Mouse (Mus musculus) thymus, adult 2 months (tissue): ENCODE data around the gene Kat8. TPM values are rescaled to one million over a fixed set of nuclear protein-coding genes. Genes with fewer than 3 reads are reported as not detected.

Experiments
- DNase-seq: peaks from one replicate; pipeline ENCODE4 v3.0.0; 2021
- H3K27ac ChIP-seq: fragments of 200-500 bp; 2 replicates; pipeline ENCODE4 v1.5.1; 2012; ENCODE audit warnings: low read length, control low read depth; ENCODE audit not compliant: control insufficient read depth, insufficient read depth
- H3K27me3 ChIP-seq: fragments of 200-500 bp; 2 replicates; pipeline ENCODE4 v1.6.1; 2012; ENCODE audit warnings: mild to moderate bottlenecking, low read length, moderate library complexity, mixed read lengths; ENCODE audit not compliant: control insufficient read depth, insufficient read depth
- H3K36me3 ChIP-seq: fragments of 200-500 bp; 2 replicates; pipeline ENCODE4 v1.6.1; 2012; ENCODE audit warnings: mild to moderate bottlenecking, low read length, moderate library complexity; ENCODE audit not compliant: control insufficient read depth, insufficient read depth
- H3K4me1 ChIP-seq: fragments of 200-500 bp; replicated peaks from 2 replicates; pipeline ENCODE4 v1.6.1; 2012; ENCODE audit warnings: low read length; ENCODE audit not compliant: control insufficient read depth, insufficient read depth
- H3K4me3 ChIP-seq: fragments of 200-500 bp; 2 replicates; pipeline ENCODE4 v1.5.1; 2012; ENCODE audit warnings: mild to moderate bottlenecking, low read length, control low read depth, moderate library complexity; ENCODE audit not compliant: control insufficient read depth, insufficient read depth
- CTCF ChIP-seq: fragments of 200-500 bp; IDR thresholded peaks from 2 replicates; pipeline ENCODE4 v1.5.1; 2012; ENCODE audit warnings: mild to moderate bottlenecking, control low read depth, low read length, moderate library complexity, borderline replicate concordance; ENCODE audit not compliant: control insufficient read depth, poor library complexity, insufficient read depth; ENCODE audit errors: extremely low read depth
- POLR2A ChIP-seq: fragments of 200-500 bp; IDR thresholded peaks from 2 replicates; pipeline ENCODE4 v1.6.1; 2012; ENCODE audit warnings: mild to moderate bottlenecking, low read length, control low read depth, moderate library complexity; ENCODE audit not compliant: control insufficient read depth, poor library complexity, insufficient read depth; ENCODE audit errors: extremely low read depth
- WGBS: fragments of 180-500 bp; shearing (Covaris S2); methylation state at CpG from one replicate; pipeline ENCODE4 v1.1.7; 2018; 5-methylcytosine and 5-hydroxymethylcytosine counted together
- polyA plus RNA-seq: library from polyadenylated mRNA; depleted of rRNA; stranded (reverse); fragments of >200 nt; gene quantifications from 2 replicates; pipeline ENCODE4 v1.2.3, GENCODE M21; 2012

Kat8 gene
- polyA plus RNA-seq, 1 experiment, result 29.4 TPM

GRCm38 (mm10) chr7:127885951-127886350 is 26.4 kb upstream of the Kat8 start:
- H3K27me3 ChIP-seq, result no peaks in the 10 kb centered on the region
- WGBS, result 37% methylated on average over 6 of the region's 6 CpGs
- H3K4me3 ChIP-seq, result no peak overlapping the region
- no peak overlapping the region for H3K27ac ChIP-seq
- peaks cover 21% of the 10 kb centered on the region for H3K4me1 ChIP-seq
- no peak for TF ChIP-seq CTCF
- no peak for TF ChIP-seq POLR2A
- DNase-seq, result no peak
- peaks cover 69% of the 10 kb centered on the region for H3K36me3 ChIP-seq

DNA sequence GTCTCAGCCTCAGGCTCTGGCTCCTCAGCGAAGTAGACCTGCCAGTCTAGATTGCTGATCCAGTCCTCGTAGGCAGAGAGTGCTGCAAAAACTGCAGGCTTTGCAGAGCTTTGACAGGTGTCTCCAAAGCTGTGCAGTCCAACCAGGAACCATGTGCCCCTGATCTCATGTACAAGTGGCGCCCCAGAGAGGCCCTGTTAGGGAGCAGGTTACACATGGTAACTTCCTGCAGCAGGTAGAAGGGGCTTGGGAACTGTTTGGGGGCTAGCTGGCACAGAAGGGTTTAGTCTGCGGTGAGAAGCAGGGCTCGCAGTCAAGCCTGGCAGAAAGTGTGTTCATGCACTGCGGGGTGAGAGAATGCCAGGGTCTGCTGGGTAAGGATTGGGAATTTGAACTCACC is 25.8 kb upstream of the Kat8 start:
- H3K27me3 ChIP-seq, result no peaks in the 10 kb centered on the region
- peaks cover 63% of the 10 kb centered on the region for H3K36me3 ChIP-seq
- DNase-seq, result no peak
- H3K4me3 ChIP-seq, result no peak overlapping the region
- WGBS, result 89% methylated on average over 6 of the region's 6 CpGs
- no peak overlapping the region for H3K27ac ChIP-seq
- peaks cover 21% of the 10 kb centered on the region for H3K4me1 ChIP-seq
- TF ChIP-seq CTCF (no peak), POLR2A (no peak)

DNA sequence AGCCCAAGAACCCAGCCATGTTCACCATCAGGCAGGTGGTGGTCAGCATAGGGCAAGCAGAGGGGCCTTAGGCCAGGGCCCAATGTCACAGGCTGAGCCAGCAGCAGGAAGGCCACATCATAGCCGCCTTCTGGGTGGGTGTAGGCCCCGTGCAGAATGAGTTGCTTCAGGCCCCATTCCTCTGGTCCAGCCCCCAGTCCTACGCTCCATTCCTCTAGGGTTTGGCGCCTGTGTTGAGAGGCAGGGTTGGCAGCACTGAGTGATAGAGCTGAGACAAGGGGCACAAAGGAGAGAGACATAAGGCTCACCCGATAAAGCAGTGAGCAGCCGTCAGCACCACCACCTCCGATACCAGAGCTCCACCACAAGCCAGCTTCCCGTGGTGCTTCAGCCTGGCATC is 25.1 kb upstream of the Kat8 start:
- H3K4me1 ChIP-seq, result peaks cover 21% of the 10 kb centered on the region
- WGBS, result 92% methylated on average over 8 of the region's 8 CpGs
- DNase-seq, result no peak
- no peaks in the 10 kb centered on the region for H3K27me3 ChIP-seq
- peaks cover 57% of the 10 kb centered on the region for H3K36me3 ChIP-seq
- no peak overlapping the region for H3K4me3 ChIP-seq
- TF ChIP-seq CTCF, result no peak
- no peak for TF ChIP-seq POLR2A
- H3K27ac ChIP-seq, result no peak overlapping the region

GRCm38 (mm10) chr7:127887781-127888180 is 24.5 kb upstream of the Kat8 start:
- DNase-seq, result no peak
- Histone ChIP-seq H3K36me3 (peaks cover 51% of the 10 kb centered on the region), H3K27ac (no peak overlapping the region; the same call in 1 of the 2 replicates), H3K4me3 (no peak overlapping the region), H3K27me3 (no peaks in the 10 kb centered on the region), H3K4me1 (peaks cover 21% of the 10 kb centered on the region)
- TF ChIP-seq POLR2A (no peak), CTCF (no peak)
- 83% methylated on average over 3 of the region's 3 CpGs for WGBS

- no peaks in the 10 kb centered on the region for H3K27me3 ChIP-seq
- DNase-seq, result no peak
- peaks cover 42% of the 10 kb centered on the region for H3K36me3 ChIP-seq
- TF ChIP-seq CTCF (no peak), POLR2A (no peak)
- WGBS, result 25% methylated on average over 3 of the region's 3 CpGs
- H3K4me3 ChIP-seq, result no peak overlapping the region
- H3K4me1 ChIP-seq, result peaks cover 15% of the 10 kb centered on the region
- H3K27ac ChIP-seq, result no peak overlapping the region
Measured at GRCm38 (mm10) chr7:127888821-127889220, 23.5 kb upstream of the Kat8 start.

- Histone ChIP-seq H3K36me3 (peaks cover 30% of the 10 kb centered on the region), H3K27me3 (no peaks in the 10 kb centered on the region), H3K27ac (no peak within 1 kb of the TSS), H3K4me3 (no peak within 1 kb of the TSS), H3K4me1 (peaks cover 6% of the 10 kb centered on the region)
- TF ChIP-seq CTCF (no peak), POLR2A (no peak)
- 82% methylated on average over 4 of the region's 4 CpGs for WGBS
- no peak for DNase-seq
Measured at GRCm38 (mm10) chr7:127890798-127891197, 21.5 kb upstream of the Kat8 start, which contains the start of gene Prss53. TSS of gene Prss53 (minus strand) at chr7:127890970.

DNA sequence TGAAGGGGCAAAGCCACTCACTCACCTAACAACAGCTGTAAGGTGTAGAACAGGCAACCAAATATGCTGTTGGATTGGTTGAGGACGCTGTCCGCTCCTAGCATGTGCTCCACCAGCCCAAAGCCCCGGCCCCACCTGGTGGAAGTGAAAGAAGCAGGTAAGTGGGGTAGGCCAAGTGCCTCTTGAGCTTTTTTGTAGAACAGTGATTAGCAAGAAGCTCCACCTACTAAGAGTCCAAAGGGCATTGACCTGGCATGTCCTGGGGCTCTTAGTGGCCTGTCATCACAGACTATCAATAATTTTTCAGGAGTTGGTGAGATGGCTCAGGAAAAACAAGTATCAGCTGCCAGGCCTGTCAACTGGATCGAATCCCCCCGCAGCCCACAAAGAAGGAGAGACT is 17.8 kb upstream of the Kat8 start:
- TF ChIP-seq CTCF, result no peak
- no peak for TF ChIP-seq POLR2A
- no peak for DNase-seq
- Histone ChIP-seq H3K4me1 (peaks cover 21% of the 10 kb centered on the region), H3K27ac (no peak overlapping the region), H3K36me3 (0 out of 2 replicates have a peak, but pooled peaks cover under 1% of the 10 kb centered on the region), H3K4me3 (no peak overlapping the region), H3K27me3 (no peaks in the 10 kb centered on the region)
- 92% methylated on average over 5 of the region's 5 CpGs for WGBS
